Mouse (Mus musculus): ENCODE results near the gene Fuk.

DNA sequence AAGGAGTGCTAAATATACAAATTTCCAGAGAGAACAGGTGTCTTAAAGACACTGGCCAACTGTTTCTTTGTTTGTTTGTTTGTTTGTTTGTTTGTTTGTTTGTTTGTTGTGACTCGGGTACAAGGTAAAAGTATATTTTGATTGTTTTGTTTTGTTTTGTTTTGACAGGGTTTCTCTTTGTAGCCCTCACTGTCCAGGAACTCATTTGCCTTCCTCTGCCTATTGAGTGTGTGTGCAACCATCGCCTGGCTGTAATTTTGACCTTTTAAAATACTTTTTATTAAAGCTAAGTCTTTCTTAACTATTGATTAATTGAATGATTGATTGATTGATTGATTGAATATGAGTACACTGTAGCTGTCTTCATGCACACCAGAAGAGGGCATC, 284 bp upstream of the Fuk start:
- no peak for TF ChIP-seq CTCF (IDR thresholded peaks at IDR 0.05; ENCODE audit: extremely low read depth, insufficient read length, insufficient replicate concordance, low read depth, low read length)
- no peak for TF ChIP-seq POLR2A (IDR thresholded peaks at IDR 0.05; ENCODE audit: low read depth, low read length)
